Mouse (Mus musculus) testis, adult 2 months (tissue): ENCODE data around the gene Fgd2.

Source experiments
- CTCF ChIP-seq: fragments of 200-500 bp; IDR thresholded peaks from 2 replicates; pipeline ENCODE4 v1.5.1; 2012; ENCODE audit warnings: low read depth, mild to moderate bottlenecking, inconsistent platforms, low read length, moderate library complexity; ENCODE audit not compliant: control insufficient read depth, insufficient read depth, insufficient replicate concordance
- POLR2A ChIP-seq: fragments of 200-500 bp; IDR thresholded peaks from 2 replicates; pipeline ENCODE4 v1.6.1; 2012; ENCODE audit warnings: low read depth, mild to moderate bottlenecking, inconsistent platforms, low read length, moderate library complexity; ENCODE audit not compliant: control insufficient read depth

GRCm38 (mm10) chr17:29407405-29407804, 46.7 kb downstream of the Fgd2 start:
- TF ChIP-seq CTCF (no peak), POLR2A (no peak)
